Mouse (Mus musculus) ES-E14 (cell line): ENCODE measurements at regions not wholly inside any gene's neighbourhood (a gene's known extent, or its start where the extent isn't known, plus 50 kb on each side); places are given as distances from the start of the nearest gene placed in this dataset.

ENCODE experiments used
- HCFC1 ChIP-seq: IDR thresholded peaks from 2 replicates; pipeline ENCODE4 v1.6.1; 2012; ENCODE audit warnings: low read length, inconsistent platforms, borderline replicate concordance; ENCODE audit not compliant: insufficient read depth
- MAFK ChIP-seq: IDR thresholded peaks from 2 replicates; pipeline ENCODE4 v1.6.1; 2014; ENCODE audit warnings: mild to moderate bottlenecking, low read depth, low read length, inconsistent platforms; ENCODE audit not compliant: insufficient read depth

DNA sequence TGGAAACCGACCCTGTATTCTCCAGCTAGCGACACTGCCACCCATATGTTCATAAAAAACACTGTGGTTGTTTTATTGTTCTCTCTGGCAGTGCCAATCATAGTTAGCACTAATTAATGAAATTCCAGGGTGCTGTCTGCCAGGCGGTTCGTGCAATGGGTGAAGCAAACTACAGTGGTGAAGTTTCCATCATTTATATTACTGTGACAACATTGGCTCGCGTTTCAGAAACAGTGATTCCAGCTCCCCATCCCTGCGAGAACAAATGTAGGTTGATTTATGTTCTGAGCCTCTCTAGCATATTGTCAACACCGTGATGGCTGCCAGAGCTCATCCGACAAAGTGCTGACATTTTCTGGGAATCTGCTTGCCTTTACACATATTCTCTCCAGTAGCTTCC is 480.7 kb upstream of the Igfbp7 start:
- TF ChIP-seq HCFC1 (no peak), MAFK (no peak)
